8 mouse cellular contexts compared by ENCODE assay signal in genomic region chr19:16132791-16132864, GRCm38 (mm10). TPM values are rescaled to one million over a fixed set of nuclear protein-coding genes. Genes with fewer than 3 reads are reported as not detected.
A peak's percentile ranks its signal among the peaks of the same experiment; 100 is the strongest.
DNase-seq lines count a peak whose midpoint lies in the region; ATAC-seq and TF ChIP-seq lines count a peak whose summit lies in the region.

Gene Gnaq, plus strand, starts transcription at chr19:16132831.

- TF ChIP-seq CTCF in bone marrow macrophage, adult 2 months (IDR thresholded peaks at IDR 0.05; ENCODE audit: low read depth, low read length), result no peak
- TF ChIP-seq CTCF in midbrain, postnatal 0 days (IDR thresholded peaks at IDR 0.05), result no peak

- peaks cover 38% of the 10 kb centered on the region for H3K4me1 ChIP-seq in kidney, embryonic 15.5 days
- H3K4me1 ChIP-seq in bone marrow macrophage, adult 2 months (ENCODE audit: control insufficient read depth, insufficient read depth, low read length), result peaks cover 29% of the 10 kb centered on the region
- peaks cover 31% of the 10 kb centered on the region for H3K4me1 ChIP-seq in heart, embryonic 10.5 days
- peaks cover 6% of the 10 kb centered on the region; the same call in 1 of the 2 replicates for H3K4me1 ChIP-seq in midbrain, postnatal 0 days (ENCODE audit: insufficient read depth, low read length)

- no peaks in the 10 kb centered on the region for H3K27me3 ChIP-seq in kidney, embryonic 15.5 days
- no peaks in the 10 kb centered on the region for H3K27me3 ChIP-seq in heart, embryonic 10.5 days (ENCODE audit: insufficient read depth, poor library complexity, severe bottlenecking)
- no peaks in the 10 kb centered on the region for H3K27me3 ChIP-seq in midbrain, postnatal 0 days (ENCODE audit: insufficient read depth, low read length)

- no peak for DNase-seq in kidney, adult 8-10 months
- no peak for DNase-seq in heart, embryonic 10.5 days (ENCODE audit: low spot score)
- DNase-seq in layer of hippocampus, postnatal 36 days, result no peak
- no peak for DNase-seq in midbrain, postnatal 0 days (ENCODE audit: low spot score)
- DNase-seq in cerebellum, postnatal 36 days, result no peak
- DNase-seq in frontal cortex, postnatal 25 days (ENCODE audit: low spot score in 2 of 2), result no peak

- no peaks in the 10 kb centered on the region for H3K36me3 ChIP-seq in kidney, embryonic 15.5 days
- no peaks in the 10 kb centered on the region for H3K36me3 ChIP-seq in heart, embryonic 10.5 days
- H3K36me3 ChIP-seq in midbrain, postnatal 0 days (ENCODE audit: insufficient read depth, low read length), result no peaks in the 10 kb centered on the region

- H3K27ac ChIP-seq in kidney, embryonic 15.5 days, result peak within 1 kb of the TSS; percentile 98
- H3K27ac ChIP-seq in bone marrow macrophage, adult 2 months (ENCODE audit: insufficient read depth, low read depth, low read length), result peak within 1 kb of the TSS; percentile 87
- peak within 1 kb of the TSS; percentile 99 for H3K27ac ChIP-seq in heart, embryonic 10.5 days
- peak within 1 kb of the TSS; percentile 99 for H3K27ac ChIP-seq in midbrain, postnatal 0 days (ENCODE audit: low read depth, low read length)

- peak within 1 kb of the TSS; percentile 71 for H3K4me2 ChIP-seq in kidney, embryonic 15.5 days
- peak within 1 kb of the TSS; percentile 72 for H3K4me2 ChIP-seq in midbrain, postnatal 0 days (ENCODE audit: low read depth, low read length, poor library complexity, severe bottlenecking)

- peak within 1 kb of the TSS; percentile 92 for H3K9ac ChIP-seq in kidney, embryonic 15.5 days
- peak within 1 kb of the TSS; percentile 99 for H3K9ac ChIP-seq in midbrain, postnatal 0 days (replicated peaks; ENCODE audit: low read length, poor library complexity, severe bottlenecking)

- no peak for ATAC-seq in kidney, embryonic 15.5 days (replicated peaks; ENCODE audit: low FRiP score)
- no peak for ATAC-seq in midbrain, postnatal 0 days (ENCODE audit: low FRiP score)

- H3K9me3 ChIP-seq in kidney, embryonic 15.5 days (replicated peaks), result no peaks in the 10 kb centered on the region
- H3K9me3 ChIP-seq in heart, embryonic 10.5 days, result no peaks in the 10 kb centered on the region
- H3K9me3 ChIP-seq in midbrain, postnatal 0 days (ENCODE audit: low read length), result no peaks in the 10 kb centered on the region

- peak within 1 kb of the TSS; percentile 94 for H3K4me3 ChIP-seq in kidney, embryonic 15.5 days (replicated peaks)
- H3K4me3 ChIP-seq in bone marrow macrophage, adult 2 months (ENCODE audit: insufficient read depth, low read length), result peak within 1 kb of the TSS; percentile 100
- H3K4me3 ChIP-seq in heart, embryonic 10.5 days, result peak within 1 kb of the TSS; percentile 99
- H3K4me3 ChIP-seq in midbrain, postnatal 0 days (ENCODE audit: low read depth, low read length), result peak within 1 kb of the TSS; percentile 90

- no CpG with 5 or more reads among the region's 14 CpGs for WGBS in kidney, embryonic 15.5 days
- 23% methylated on average over 10 of the region's 14 CpGs for WGBS in heart, embryonic 10.5 days
- WGBS in midbrain, postnatal 0 days, result 0% methylated on average over 4 of the region's 14 CpGs

- TF ChIP-seq POLR2A in bone marrow macrophage, adult 2 months (IDR thresholded peaks at IDR 0.05; ENCODE audit: borderline replicate concordance, low read depth, low read length), result no peak

RNA-seq across cellular contexts. Expression of gene Gnaq, which starts in this region (rescaled TPM):
- 36.2 and 41.6 TPM in 2 replicates for polyA plus RNA-seq in kidney, embryonic 15.5 days (2015; fragmentation: Nextera tagmentation; extraction: Ambion mirVana)
- 86.9 and 96.5 TPM in 2 replicates for polyA plus RNA-seq in bone marrow macrophage, adult 2 months (2012; ENCODE audit: insufficient read depth, insufficient read length, missing spikeins)
- 14.6 and 18.9 TPM in 2 replicates for polyA plus RNA-seq in heart, embryonic 10.5 days (2016; fragmentation: Nextera tagmentation; extraction: Ambion mirVana)
- total RNA-seq in layer of hippocampus, postnatal 36 days (2021), result 100 to 1,000 TPM; 208 to 214 TPM
- 120 and 154 TPM in 2 replicates for total RNA-seq in midbrain, postnatal 0 days (2014; rRNA removed)
- 81.6 and 89.3 TPM in 2 replicates for polyA plus RNA-seq in midbrain, postnatal 0 days (2015; fragmentation: Nextera tagmentation; extraction: Ambion mirVana)
